Mouse (Mus musculus) kidney, embryonic 15.5 days (tissue): ENCODE results near the gene Ccdc182. TPM values are rescaled to one million over a fixed set of nuclear protein-coding genes. Genes with fewer than 3 reads are reported as not detected.

ENCODE experiments used
- ATAC-seq: fragments of 200-750 bp; cut with Nextera tagmentation; replicated peaks from 2 replicates; pipeline ENCODE4 v1.8.0; 2017; ENCODE audit warnings: moderate TSS enrichment; ENCODE audit not compliant: low FRiP score
- H3K27ac ChIP-seq: fragments of 300-500 bp; sonication (generic); 2 replicates; pipeline ENCODE4 v1.5.1; 2015; ENCODE audit warnings: mild to moderate bottlenecking, inconsistent platforms
- H3K27me3 ChIP-seq: fragments of 300-500 bp; sonication (generic); 2 replicates; pipeline ENCODE4 v1.6.1; 2015; ENCODE audit warnings: inconsistent platforms
- H3K36me3 ChIP-seq: fragments of 300-500 bp; sonication (generic); 2 replicates; pipeline ENCODE4 v1.6.1; 2015; ENCODE audit warnings: inconsistent platforms
- H3K4me1 ChIP-seq: fragments of 300-500 bp; sonication (generic); 2 replicates; pipeline ENCODE4 v1.6.1; 2015; ENCODE audit warnings: inconsistent platforms
- H3K4me2 ChIP-seq: fragments of 300-500 bp; sonication (generic); 2 replicates; pipeline ENCODE4 v1.6.1; 2015; ENCODE audit warnings: moderate library complexity, mild to moderate bottlenecking, inconsistent platforms
- H3K4me3 ChIP-seq: fragments of 300-500 bp; sonication (generic); replicated peaks from 2 replicates; pipeline ENCODE4 v1.5.1; 2015; ENCODE audit warnings: mild to moderate bottlenecking, inconsistent platforms
- H3K9ac ChIP-seq: fragments of 300-500 bp; sonication (generic); 2 replicates; pipeline ENCODE4 v1.6.1; 2015; ENCODE audit warnings: mild to moderate bottlenecking, inconsistent platforms
- H3K9me3 ChIP-seq: fragments of 300-500 bp; sonication (generic); replicated peaks from 2 replicates; pipeline ENCODE4 v1.6.1; 2016; ENCODE audit warnings: inconsistent platforms
- WGBS: fragments of 180-500 bp; shearing (Covaris S2); methylation state at CpG from one replicate; pipeline ENCODE4 v1.1.7; 2015; ENCODE audit warnings: mixed read lengths; 5-methylcytosine and 5-hydroxymethylcytosine counted together
- polyA plus RNA-seq: library from polyadenylated mRNA; unstranded; fragments of >200 nt; fragmentation: Nextera tagmentation; extraction: Ambion mirVana; gene quantifications from 2 replicates; pipeline ENCODE4 v1.2.1, GENCODE M21; 2015

Ccdc182 gene
- polyA plus RNA-seq, 1 experiment from 2014 or later: 3.1 TPM

GRCm38 (mm10) chr11:88286019-88286418, 7.8 kb upstream of the Ccdc182 start:
- Histone ChIP-seq H3K4me1 (peaks cover 19% of the 10 kb centered on the region), H3K4me3 (no peak overlapping the region), H3K9me3 (no peaks in the 10 kb centered on the region; the same call in 1 of the 2 replicates), H3K9ac (no peak overlapping the region), H3K27ac (peak overlapping the region; percentile 75), H3K27me3 (peaks cover 6% of the 10 kb centered on the region; the same call in 1 of the 2 replicates), H3K36me3 (no peaks in the 10 kb centered on the region), H3K4me2 (no peak overlapping the region)
- peak; percentile 70 for ATAC-seq
- WGBS: 21% methylated on average over 8 of the region's 8 CpGs

GRCm38 (mm10) chr11:88288400-88288799, 5.5 kb upstream of the Ccdc182 start:
- WGBS: 24% methylated on average over 11 of the region's 11 CpGs
- peak overlapping the region; percentile 9 for H3K27ac ChIP-seq

GRCm38 (mm10) chr11:88288805-88289340, 5.0 kb upstream of the Ccdc182 start:
- H3K4me3 ChIP-seq: no peak overlapping the region
- 0 out of 2 replicates have a peak overlapping the region, but pooled peaks have one; percentile 14 for H3K9ac ChIP-seq
- H3K27ac ChIP-seq: peak overlapping the region; percentile 9
- peaks cover 31% of the 10 kb centered on the region for H3K4me1 ChIP-seq
- no peaks in the 10 kb centered on the region for H3K36me3 ChIP-seq
- H3K4me2 ChIP-seq: peak overlapping the region; percentile 33
- peak; percentile 35; the same call in 1 of the 2 replicates for ATAC-seq
- peaks cover 17% of the 10 kb centered on the region for H3K27me3 ChIP-seq
- 28% methylated on average over 12 of the region's 12 CpGs for WGBS
- no peaks in the 10 kb centered on the region for H3K9me3 ChIP-seq

More at GRCm38 (mm10) chr11:88288400-88288799, 5.5 kb upstream of the Ccdc182 start:
- peak; percentile 34; the same call in 1 of the 2 replicates for ATAC-seq
- H3K4me2 ChIP-seq: peak overlapping the region; percentile 33
- peaks cover 14% of the 10 kb centered on the region for H3K27me3 ChIP-seq
- H3K9me3 ChIP-seq: no peaks in the 10 kb centered on the region
- no peak overlapping the region for H3K4me3 ChIP-seq
- H3K9ac ChIP-seq: peak overlapping the region; percentile 14; the same call in 1 of the 2 replicates
- H3K36me3 ChIP-seq: no peaks in the 10 kb centered on the region
- peaks cover 26% of the 10 kb centered on the region for H3K4me1 ChIP-seq

- Histone ChIP-seq H3K4me3 (no peak overlapping the region), H3K4me2 (no peak overlapping the region), H3K4me1 (peaks cover 48% of the 10 kb centered on the region), H3K27ac (no peak overlapping the region), H3K36me3 (no peaks in the 10 kb centered on the region), H3K9me3 (no peaks in the 10 kb centered on the region), H3K9ac (no peak overlapping the region), H3K27me3 (peaks cover 23% of the 10 kb centered on the region)
- WGBS: 64% methylated on average over 4 of the region's 4 CpGs
- ATAC-seq: no peak
Observed at GRCm38 (mm10) chr11:88291245-88291644, 2.6 kb upstream of the Ccdc182 start.

GRCm38 (mm10) chr11:88291688-88292087, 2.2 kb upstream of the Ccdc182 start:
- Histone ChIP-seq H3K36me3 (no peaks in the 10 kb centered on the region), H3K27me3 (peaks cover 23% of the 10 kb centered on the region), H3K4me1 (peaks cover 49% of the 10 kb centered on the region), H3K4me3 (no peak overlapping the region), H3K4me2 (no peak overlapping the region), H3K9me3 (no peaks in the 10 kb centered on the region), H3K9ac (no peak overlapping the region), H3K27ac (no peak overlapping the region)
- ATAC-seq: no peak
- WGBS: 36% methylated on average over 4 of the region's 4 CpGs

GRCm38 (mm10) chr11:88294394-88294710, 494 bp downstream of the Ccdc182 start:
- H3K9ac ChIP-seq: peak overlapping the region; percentile 51
- peaks cover 49% of the 10 kb centered on the region for H3K4me1 ChIP-seq
- H3K9me3 ChIP-seq: no peaks in the 10 kb centered on the region
- no peaks in the 10 kb centered on the region for H3K36me3 ChIP-seq
- H3K27ac ChIP-seq: peak overlapping the region; percentile 81
- peaks cover 18% of the 10 kb centered on the region for H3K27me3 ChIP-seq
- H3K4me3 ChIP-seq: peak overlapping the region; percentile 41
- WGBS: 18% methylated on average over 17 of the region's 17 CpGs
- H3K4me2 ChIP-seq: peak overlapping the region; percentile 64
- no peak for ATAC-seq

- peak overlapping the region; percentile 64 for H3K4me2 ChIP-seq
- ATAC-seq: peak; percentile 60
- H3K9ac ChIP-seq: no peak overlapping the region
Observed at GRCm38 (mm10) chr11:88295298-88295697, 1.4 kb downstream of the Ccdc182 start.

GRCm38 (mm10) chr11:88297526-88297925, 3.7 kb downstream of the Ccdc182 start:
- WGBS: 28% methylated on average over 4 of the region's 4 CpGs
- Histone ChIP-seq H3K4me2 (no peak overlapping the region), H3K9me3 (no peaks in the 10 kb centered on the region), H3K9ac (no peak overlapping the region), H3K4me3 (no peak overlapping the region), H3K36me3 (no peaks in the 10 kb centered on the region), H3K4me1 (peaks cover 56% of the 10 kb centered on the region), H3K27ac (no peak overlapping the region), H3K27me3 (peaks cover 25% of the 10 kb centered on the region)
- ATAC-seq: peak; percentile 68

More at GRCm38 (mm10) chr11:88295298-88295697, 1.4 kb downstream of the Ccdc182 start:
- peaks cover 26% of the 10 kb centered on the region for H3K27me3 ChIP-seq
- H3K9me3 ChIP-seq: no peaks in the 10 kb centered on the region
- H3K27ac ChIP-seq: peak overlapping the region; percentile 81
- 38% methylated on average over 5 of the region's 5 CpGs for WGBS
- H3K4me3 ChIP-seq: peak overlapping the region; percentile 41
- H3K4me1 ChIP-seq: peaks cover 49% of the 10 kb centered on the region
- no peaks in the 10 kb centered on the region for H3K36me3 ChIP-seq

- Histone ChIP-seq H3K4me2 (no peak overlapping the region), H3K27ac (no peak overlapping the region), H3K4me1 (peaks cover 40% of the 10 kb centered on the region), H3K27me3 (peaks cover 17% of the 10 kb centered on the region), H3K9ac (no peak overlapping the region), H3K4me3 (no peak overlapping the region), H3K9me3 (no peaks in the 10 kb centered on the region), H3K36me3 (no peaks in the 10 kb centered on the region)
- ATAC-seq: no peak
- WGBS: 80% methylated on average over 4 of the region's 4 CpGs
Observed at GRCm38 (mm10) chr11:88299345-88299744, 5.5 kb downstream of the Ccdc182 start.

GRCm38 (mm10) chr11:88301619-88302018, 7.8 kb downstream of the Ccdc182 start:
- H3K9ac ChIP-seq: no peak overlapping the region
- ATAC-seq: no peak
- H3K9me3 ChIP-seq: no peaks in the 10 kb centered on the region
- peaks cover 15% of the 10 kb centered on the region for H3K27me3 ChIP-seq
- H3K36me3 ChIP-seq: no peaks in the 10 kb centered on the region
- no peak overlapping the region for H3K4me2 ChIP-seq
- no peak overlapping the region for H3K4me3 ChIP-seq
- no peak overlapping the region for H3K27ac ChIP-seq
- 43% methylated on average over 6 of the region's 6 CpGs for WGBS
- H3K4me1 ChIP-seq: peaks cover 19% of the 10 kb centered on the region

GRCm38 (mm10) chr11:88305759-88306158, 11.9 kb downstream of the Ccdc182 start:
- 90% methylated on average over 6 of the region's 6 CpGs for WGBS
- Histone ChIP-seq H3K36me3 (no peaks in the 10 kb centered on the region), H3K27me3 (peaks cover 4% of the 10 kb centered on the region), H3K9me3 (no peaks in the 10 kb centered on the region), H3K9ac (no peak overlapping the region), H3K4me2 (no peak overlapping the region), H3K27ac (no peak overlapping the region), H3K4me1 (peaks cover 28% of the 10 kb centered on the region), H3K4me3 (no peak overlapping the region)
- ATAC-seq: no peak

- Histone ChIP-seq H3K27me3 (peaks cover 11% of the 10 kb centered on the region; the same call in 1 of the 2 replicates), H3K4me2 (no peak overlapping the region), H3K9ac (no peak overlapping the region), H3K36me3 (no peaks in the 10 kb centered on the region), H3K4me3 (no peak overlapping the region), H3K27ac (no peak overlapping the region), H3K4me1 (peaks cover 21% of the 10 kb centered on the region), H3K9me3 (no peaks in the 10 kb centered on the region)
- WGBS: 84% methylated on average over 14 of the region's 14 CpGs
- ATAC-seq: no peak
Observed at GRCm38 (mm10) chr11:88307616-88308543, 14.0 kb downstream of the Ccdc182 start.
